Mouse (Mus musculus) forebrain, embryonic 14.5 days (tissue): ENCODE results near the gene Taf10. TPM values are rescaled to one million over a fixed set of nuclear protein-coding genes. Genes with fewer than 3 reads are reported as not detected.
"Not testable (repeated sequence)": the region's sequence is repeated elsewhere in the genome, so short reads cannot be mapped to it uniquely, and the experiment has no call there.

ENCODE experiments used
- ATAC-seq: fragments of 200-750 bp; cut with Nextera tagmentation; 2 replicates; pipeline ENCODE4 v1.8.0; 2017; ENCODE audit warnings: mild to moderate bottlenecking, moderate library complexity
- DNase-seq: peaks from one replicate; pipeline ENCODE4 v3.0.0-alpha.2; 2015; ENCODE audit warnings: low spot score
- H3K27ac ChIP-seq: fragments of 300-500 bp; sonication (generic); 2 replicates; pipeline ENCODE4 v1.5.1; 2014; ENCODE audit warnings: low read depth, mild to moderate bottlenecking, control low read depth, low read length, moderate library complexity
- H3K27me3 ChIP-seq: fragments of 300-500 bp; sonication (generic); replicated peaks from 2 replicates; pipeline ENCODE4 v1.6.1; 2014; ENCODE audit warnings: low read length, control low read depth, mixed read lengths; ENCODE audit not compliant: control insufficient read depth, insufficient read depth
- H3K36me3 ChIP-seq: fragments of 300-500 bp; sonication (generic); 2 replicates; pipeline ENCODE4 v1.6.1; 2014; ENCODE audit warnings: low read length, control low read depth; ENCODE audit not compliant: control insufficient read depth, insufficient read depth
- H3K4me1 ChIP-seq: fragments of 300-500 bp; sonication (generic); 2 replicates; pipeline ENCODE4 v1.6.1; 2014; ENCODE audit warnings: antibody characterized with exemption, low read length, control low read depth; ENCODE audit not compliant: control insufficient read depth, insufficient read depth
- H3K4me2 ChIP-seq: fragments of 300-500 bp; sonication (generic); 2 replicates; pipeline ENCODE4 v1.6.1; 2014; ENCODE audit warnings: mild to moderate bottlenecking, control low read depth, low read length
- H3K4me3 ChIP-seq: fragments of 300-500 bp; sonication (generic); 2 replicates; pipeline ENCODE4 v1.5.1; 2014; ENCODE audit warnings: low read depth, low read length, control low read depth
- H3K9ac ChIP-seq: fragments of 300-500 bp; sonication (generic); 2 replicates; pipeline ENCODE4 v1.6.1; 2014; ENCODE audit warnings: mild to moderate bottlenecking, low read length, control low read depth, moderate library complexity
- H3K9me3 ChIP-seq: fragments of 300-500 bp; sonication (generic); replicated peaks from 2 replicates; pipeline ENCODE4 v1.6.1; 2016; ENCODE audit warnings: low read length, control low read depth, mixed read lengths; ENCODE audit not compliant: control insufficient read depth
- WGBS: fragments of 180-500 bp; shearing (Covaris S2); extraction: QIAGEN DNeasy Blood & Tissue Kit; methylation state at CpG from one replicate; pipeline ENCODE4 v1.1.7; 2014; 5-methylcytosine and 5-hydroxymethylcytosine counted together
- polyA plus RNA-seq: library from polyadenylated mRNA; unstranded; fragments of >200 nt; fragmentation: Nextera tagmentation; extraction: Ambion mirVana; gene quantifications from 2 replicates; pipeline ENCODE4 v1.2.1, GENCODE M21; 2014

The Taf10 gene
- polyA plus RNA-seq, 1 experiment from 2014 or later = 164 TPM

GRCm38 (mm10) chr7:105742539-105743215, 1.5 kb downstream of the Taf10 start:
- H3K4me3 ChIP-seq, H3K27ac ChIP-seq, H3K4me2 ChIP-seq, ATAC-seq, H3K27me3 ChIP-seq, H3K9me3 ChIP-seq, H3K9ac ChIP-seq, H3K4me1 ChIP-seq, DNase-seq: not testable (repeated sequence)
- peaks cover 39% of the 10 kb centered on the region for H3K36me3 ChIP-seq
- WGBS = 76% methylated on average over 7 of the region's 7 CpGs

- H3K9ac ChIP-seq = no peak overlapping the region
- no peak overlapping the region for H3K27ac ChIP-seq
- no peaks in the 10 kb centered on the region for H3K9me3 ChIP-seq
- no peaks in the 10 kb centered on the region for H3K27me3 ChIP-seq
- 92% methylated on average over 9 of the region's 9 CpGs for WGBS
- ATAC-seq = no peak
- H3K4me1 ChIP-seq = peaks cover 3% of the 10 kb centered on the region; the same call in 1 of the 2 replicates
- DNase-seq = no peak
- no peak overlapping the region for H3K4me2 ChIP-seq
- peaks cover 35% of the 10 kb centered on the region for H3K36me3 ChIP-seq
- H3K4me3 ChIP-seq = no peak overlapping the region
Observed at GRCm38 (mm10) chr7:105741978-105742377, 2.2 kb downstream of the Taf10 start.

GRCm38 (mm10) chr7:105740851-105741250, 3.3 kb downstream of the Taf10 start:
- Histone ChIP-seq H3K36me3 (peaks cover 32% of the 10 kb centered on the region), H3K4me3 (no peak overlapping the region), H3K9ac (no peak overlapping the region), H3K4me2 (no peak overlapping the region), H3K4me1 (peaks cover 3% of the 10 kb centered on the region; the same call in 1 of the 2 replicates), H3K27me3 (no peaks in the 10 kb centered on the region), H3K27ac (no peak overlapping the region), H3K9me3 (no peaks in the 10 kb centered on the region)
- DNase-seq = no peak
- WGBS = 84% methylated on average over 6 of the region's 6 CpGs
- ATAC-seq = no peak

GRCm38 (mm10) chr7:105740089-105740795, 3.9 kb downstream of the Taf10 start:
- DNase-seq = no peak
- H3K9me3 ChIP-seq = no peaks in the 10 kb centered on the region
- H3K36me3 ChIP-seq = peaks cover 32% of the 10 kb centered on the region
- 83% methylated on average over 13 of the region's 13 CpGs for WGBS
- H3K4me3 ChIP-seq = no peak overlapping the region
- peaks cover 3% of the 10 kb centered on the region; the same call in 1 of the 2 replicates for H3K4me1 ChIP-seq
- H3K4me2 ChIP-seq = no peak overlapping the region
- no peaks in the 10 kb centered on the region for H3K27me3 ChIP-seq
- ATAC-seq = no peak
- H3K27ac ChIP-seq = no peak overlapping the region
- no peak overlapping the region for H3K9ac ChIP-seq

GRCm38 (mm10) chr7:105738948-105739347, 5.2 kb downstream of the Taf10 start:
- H3K9me3 ChIP-seq = no peaks in the 10 kb centered on the region
- H3K27ac ChIP-seq = no peak overlapping the region
- ATAC-seq = no peak
- H3K4me1 ChIP-seq = peaks cover 3% of the 10 kb centered on the region; the same call in 1 of the 2 replicates
- H3K27me3 ChIP-seq = no peaks in the 10 kb centered on the region
- H3K9ac ChIP-seq = no peak overlapping the region; the same call in 1 of the 2 replicates
- WGBS = 32% methylated on average over 3 of the region's 3 CpGs
- no peak overlapping the region for H3K4me2 ChIP-seq
- no peak overlapping the region for H3K4me3 ChIP-seq
- DNase-seq = peak; percentile 33
- H3K36me3 ChIP-seq = peaks cover 38% of the 10 kb centered on the region

- Histone ChIP-seq H3K9me3 (no peaks in the 10 kb centered on the region), H3K36me3 (peaks cover 45% of the 10 kb centered on the region), H3K9ac (no peak overlapping the region), H3K4me2 (peak overlapping the region; percentile 76), H3K27me3 (no peaks in the 10 kb centered on the region), H3K4me1 (peaks cover 3% of the 10 kb centered on the region; the same call in 1 of the 2 replicates), H3K4me3 (no peak overlapping the region), H3K27ac (no peak overlapping the region)
- ATAC-seq (no peak), DNase-seq (no peak)
- WGBS = 81% methylated on average over 2 of the region's 2 CpGs
Observed at GRCm38 (mm10) chr7:105738286-105738685, 5.9 kb downstream of the Taf10 start.

GRCm38 (mm10) chr7:105737648-105738047, 6.5 kb downstream of the Taf10 start:
- Histone ChIP-seq H3K4me2 (peak overlapping the region; percentile 76), H3K27me3 (no peaks in the 10 kb centered on the region), H3K9me3 (no peaks in the 10 kb centered on the region), H3K9ac (peak overlapping the region; percentile 90), H3K4me1 (peaks cover 3% of the 10 kb centered on the region; the same call in 1 of the 2 replicates), H3K4me3 (peak overlapping the region; percentile 87), H3K27ac (no peak overlapping the region), H3K36me3 (peaks cover 46% of the 10 kb centered on the region)
- ATAC-seq (no peak), DNase-seq (no peak)
- WGBS = 46% methylated on average over 3 of the region's 3 CpGs

GRCm38 (mm10) chr7:105736911-105737521, 7.1 kb downstream of the Taf10 start, which contains the start of gene Rrp8:
Gene Rrp8, minus strand, starts transcription at chr7:105737385.
- DNase-seq = no peak
- peak within 1 kb of the TSS; percentile 66; the same call in 1 of the 2 replicates for H3K27ac ChIP-seq
- H3K27me3 ChIP-seq = no peaks in the 10 kb centered on the region
- H3K9ac ChIP-seq = peak within 1 kb of the TSS; percentile 90
- H3K4me2 ChIP-seq = peak within 1 kb of the TSS; percentile 76
- peaks cover 46% of the 10 kb centered on the region for H3K36me3 ChIP-seq
- no peak; the same call in 1 of the 2 replicates for ATAC-seq
- peak within 1 kb of the TSS; percentile 87 for H3K4me3 ChIP-seq
- H3K9me3 ChIP-seq = no peaks in the 10 kb centered on the region
- under 1% methylated on average over 30 of the region's 30 CpGs for WGBS
- peaks cover 3% of the 10 kb centered on the region; the same call in 1 of the 2 replicates for H3K4me1 ChIP-seq
